8 mouse cellular contexts compared by ENCODE assay signal in the genomic region with DNA sequence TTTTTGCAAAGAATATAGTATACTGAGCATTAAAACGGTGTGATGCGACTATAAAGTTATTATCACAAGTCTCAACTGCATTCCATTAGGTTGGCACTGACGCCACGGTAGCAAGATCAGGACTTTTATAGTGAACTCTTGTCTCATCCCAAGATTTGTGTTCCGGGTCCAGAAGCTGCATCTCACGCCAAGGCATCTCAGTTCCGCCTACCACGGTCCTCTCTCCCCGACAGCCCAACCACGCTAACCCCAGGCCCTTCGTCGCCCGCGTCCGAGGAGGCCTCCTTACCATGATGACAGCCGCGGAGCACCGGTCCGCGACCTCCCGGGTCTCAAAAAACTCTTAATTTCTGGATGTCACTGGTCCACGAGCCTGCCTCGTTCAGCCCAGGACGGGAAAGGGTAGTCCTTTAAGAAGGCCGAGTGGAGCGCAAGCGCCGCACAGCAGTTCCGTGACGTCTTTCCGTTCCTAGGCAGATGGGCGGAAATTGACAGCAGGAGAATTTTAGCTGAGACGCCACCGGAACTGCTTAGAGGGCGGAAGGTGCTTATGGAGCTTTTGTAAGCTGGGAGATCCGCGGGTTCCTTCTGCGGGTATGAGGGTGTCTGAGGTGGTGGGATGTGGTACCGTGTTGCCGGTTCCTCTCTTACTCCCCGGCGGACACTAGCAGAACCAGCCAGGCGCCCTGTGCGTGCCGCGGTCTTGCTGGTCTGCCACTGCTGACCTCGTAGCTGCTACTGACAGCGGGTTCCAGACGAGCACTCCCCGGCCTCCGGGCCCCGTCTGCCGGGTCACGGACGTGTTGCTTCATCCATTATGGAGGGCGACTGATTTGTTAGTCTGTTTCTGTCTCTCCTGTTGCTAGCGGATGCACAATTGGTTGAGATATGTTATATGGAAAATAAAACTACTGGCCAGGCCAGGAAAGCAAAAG. TPM values are rescaled to one million over a fixed set of nuclear protein-coding genes. Genes with fewer than 3 reads are reported as not detected.
DNase-seq lines count a peak whose midpoint lies in the region; ATAC-seq lines count a peak whose summit lies in the region.

A gene (plus strand): TSS at position 472 of the 935 bp plus-strand sequence.
A gene (minus strand): TSS at position 472 of the 935 bp plus-strand sequence.

- peak within 1 kb of the TSS; percentile 71 for H3K4me2 ChIP-seq in hindbrain, embryonic 12.5 days (replicated peaks)

- H3K27me3 ChIP-seq in hindbrain, embryonic 12.5 days: no peaks in the 10 kb centered on the region

- DNase-seq in NIH3T3 (ENCODE audit: low read depth): peak; percentile 93
- DNase-seq in cerebellum, postnatal 10 days: peak; percentile 90 to 92
- peak; percentile 85 to 89 for DNase-seq in frontal cortex, postnatal 10 days (ENCODE audit: low spot score in 2 of 2)
- DNase-seq in layer of hippocampus, postnatal 14 days (ENCODE audit: low spot score in 2 of 2): peak; percentile 94 to 95
- DNase-seq in lung, postnatal 14 days: peak; percentile 88
- DNase-seq in retina, adult 2 months (ENCODE audit: low read depth, low spot score): peak; percentile 88
- DNase-seq in thymus, postnatal 36 days: peak; percentile 86 to 88

- H3K9ac ChIP-seq in hindbrain, embryonic 12.5 days: peak within 1 kb of the TSS; percentile 76

- H3K27ac ChIP-seq in hindbrain, embryonic 12.5 days: peak within 1 kb of the TSS; percentile 91

- peaks cover 20% of the 10 kb centered on the region for H3K36me3 ChIP-seq in hindbrain, embryonic 12.5 days

- under 1% methylated on average over 57 of the region's 57 CpGs for WGBS in hindbrain, embryonic 12.5 days

- H3K4me1 ChIP-seq in hindbrain, embryonic 12.5 days: peaks cover 8% of the 10 kb centered on the region

- ATAC-seq in hindbrain, embryonic 12.5 days (ENCODE audit: low FRiP score): peak; percentile 98

- H3K4me3 ChIP-seq in hindbrain, embryonic 12.5 days: peak within 1 kb of the TSS; percentile 69

- no peaks in the 10 kb centered on the region for H3K9me3 ChIP-seq in hindbrain, embryonic 12.5 days (replicated peaks)

RNA-seq across cellular contexts. Expression of the first gene that starts in this region (rescaled TPM):
- 36.4 and 37.6 TPM in 2 replicates for polyA plus RNA-seq in hindbrain, embryonic 12.5 days (2016; fragmentation: Nextera tagmentation; extraction: Ambion mirVana)
- total RNA-seq in layer of hippocampus, postnatal 14 days (2021): 10 to 100 TPM; 28.3 to 29.1 TPM

RNA-seq across cellular contexts. Expression of the second gene that starts in this region (rescaled TPM):
- polyA plus RNA-seq in hindbrain, embryonic 12.5 days (2016; fragmentation: Nextera tagmentation; extraction: Ambion mirVana): 52.6 and 58.9 TPM in 2 replicates
- 10 to 100 TPM; 60.5 to 67.7 TPM for total RNA-seq in layer of hippocampus, postnatal 14 days (2021)

Comparison
In these comparisons a context has a peak if more than half of its experiments do, and no peak if none do; other contexts are left out.
1. Peak in every context shown above with its lines: DNase-seq, ATAC-seq, H3K4me3 ChIP-seq and H3K27ac ChIP-seq.